Mouse (Mus musculus) thymus, postnatal 14 days (tissue): ENCODE measurements around the gene Ank.
A peak's percentile ranks its signal among the peaks of the same experiment; 100 is the strongest.
"Not testable (repeated sequence)": the region's sequence is repeated elsewhere in the genome, so short reads cannot be mapped to it uniquely, and the experiment has no call there.

Source experiments
- DNase-seq: peaks from one replicate; pipeline ENCODE4 v3.0.0; 2021

The Ank gene

GRCm38 (mm10) chr15:27468822-27469488 lies 2.5 kb downstream of the Ank start:
- DNase-seq = no peak

GRCm38 (mm10) chr15:27470346-27470745 lies 3.9 kb downstream of the Ank start:
- not testable (repeated sequence) for DNase-seq

GRCm38 (mm10) chr15:27472315-27472714 lies 5.8 kb downstream of the Ank start:
- no peak for DNase-seq

GRCm38 (mm10) chr15:27475988-27476387 lies 9.5 kb downstream of the Ank start:
- no peak for DNase-seq

GRCm38 (mm10) chr15:27476671-27477070 lies 10.2 kb downstream of the Ank start:
- no peak for DNase-seq

- no peak for DNase-seq
Measured at GRCm38 (mm10) chr15:27477159-27477558, 10.7 kb downstream of the Ank start.

- DNase-seq = no peak
Measured at GRCm38 (mm10) chr15:27477630-27478029, 11.2 kb downstream of the Ank start.

- no peak for DNase-seq
Measured at GRCm38 (mm10) chr15:27480333-27481015, 14.0 kb downstream of the Ank start.

GRCm38 (mm10) chr15:27481956-27482355 lies 15.5 kb downstream of the Ank start:
- DNase-seq = no peak

GRCm38 (mm10) chr15:27483183-27483582 lies 16.7 kb downstream of the Ank start:
- no peak for DNase-seq

- no peak for DNase-seq
Measured at GRCm38 (mm10) chr15:27485567-27486278, 19.2 kb downstream of the Ank start.

GRCm38 (mm10) chr15:27486279-27486618 lies 19.8 kb downstream of the Ank start:
- DNase-seq = no peak

- DNase-seq = peak; percentile 32
Measured at GRCm38 (mm10) chr15:27487059-27487458, 20.6 kb downstream of the Ank start.

- no peak for DNase-seq
Measured at GRCm38 (mm10) chr15:27488042-27488441, 21.6 kb downstream of the Ank start.

- DNase-seq = no peak
Measured at GRCm38 (mm10) chr15:27490676-27491075, 24.2 kb downstream of the Ank start.

GRCm38 (mm10) chr15:27491425-27492070 lies 25.1 kb downstream of the Ank start:
- DNase-seq = no peak

GRCm38 (mm10) chr15:27492156-27492555 lies 25.7 kb downstream of the Ank start:
- no peak for DNase-seq

GRCm38 (mm10) chr15:27492734-27493133 lies 26.3 kb downstream of the Ank start:
- DNase-seq = no peak

GRCm38 (mm10) chr15:27493516-27493915 lies 27.0 kb downstream of the Ank start:
- DNase-seq = no peak

- DNase-seq = no peak
Measured at GRCm38 (mm10) chr15:27495981-27496401, 29.5 kb downstream of the Ank start.

GRCm38 (mm10) chr15:27496596-27497299 lies 30.3 kb downstream of the Ank start:
- no peak for DNase-seq

- no peak for DNase-seq
Measured at GRCm38 (mm10) chr15:27497300-27497997, 31.0 kb downstream of the Ank start.
